Mouse (Mus musculus) lung, adult 2 months (tissue): ENCODE measurements around the gene Agfg2. TPM values are rescaled to one million over a fixed set of nuclear protein-coding genes. Genes with fewer than 3 reads are reported as not detected.
A peak's percentile ranks its signal among the peaks of the same experiment; 100 is the strongest.

Experiments used
- DNase-seq: peaks from one replicate; pipeline ENCODE4 v3.0.0; 2022
- H3K4me1 ChIP-seq: fragments of 200-500 bp; 2 replicates; pipeline ENCODE4 v1.6.1; 2011; ENCODE audit warnings: low read length; ENCODE audit not compliant: control insufficient read depth, insufficient read depth
- H3K4me3 ChIP-seq: fragments of 200-500 bp; replicated peaks from 2 replicates; pipeline ENCODE3; 2011; ENCODE audit warnings: low read depth, mild to moderate bottlenecking, control low read depth, low read length; ENCODE audit errors: extremely low read depth
- CTCF ChIP-seq: fragments of 200-500 bp; IDR thresholded peaks from 2 replicates; pipeline ENCODE4 v1.5.1; 2011; ENCODE audit warnings: mild to moderate bottlenecking, low read length, control low read depth; ENCODE audit not compliant: insufficient read depth
- POLR2A ChIP-seq: fragments of 200-500 bp; IDR thresholded peaks from 2 replicates; pipeline ENCODE4 v1.6.1; 2011; ENCODE audit warnings: low read depth, mild to moderate bottlenecking, control low read depth, low read length, borderline replicate concordance; ENCODE audit errors: extremely low read depth
- WGBS: fragments of 180-500 bp; shearing (Covaris S2); methylation state at CpG from one replicate; pipeline ENCODE4 v1.1.7; 2018; 5-methylcytosine and 5-hydroxymethylcytosine counted together
- polyA plus RNA-seq: library from polyadenylated mRNA; depleted of rRNA; stranded (reverse); fragments of >200 nt; gene quantifications from 2 replicates; pipeline ENCODE4 v1.2.3, GENCODE M21; 2012

Gene Agfg2
- polyA plus RNA-seq, 1 experiment: 24.3 TPM

GRCm38 (mm10) chr5:137706913-137707633 is 22.5 kb upstream of the Agfg2 start:
- Histone ChIP-seq H3K4me3 (no peak overlapping the region), H3K4me1 (no peaks in the 10 kb centered on the region)
- TF ChIP-seq POLR2A: no peak
- no peak for TF ChIP-seq CTCF
- peak; percentile 83 for DNase-seq
- WGBS: 28% methylated on average over 12 of the region's 12 CpGs

DNA sequence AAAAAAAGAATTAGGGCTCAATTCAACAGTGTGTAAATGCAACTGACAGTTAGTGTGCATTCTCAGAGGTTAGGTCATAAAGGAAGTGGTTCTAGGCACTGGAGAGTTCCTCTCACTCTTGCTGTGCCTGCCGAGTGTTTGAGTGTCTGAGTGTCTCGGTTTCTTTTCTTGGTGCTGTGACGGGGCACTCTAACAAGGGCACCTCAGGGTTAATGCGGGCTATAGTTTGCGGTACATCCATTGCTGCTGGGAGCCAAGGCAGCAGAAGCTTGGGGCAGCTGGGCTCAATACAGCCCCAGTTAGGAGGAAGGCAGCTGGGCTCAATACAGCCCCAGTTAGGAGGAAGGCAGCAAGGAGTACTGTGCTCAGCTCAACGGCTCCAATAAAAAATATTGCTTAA is 20.7 kb upstream of the Agfg2 start:
- TF ChIP-seq CTCF (no peak), POLR2A (no peak)
- no peak for DNase-seq
- Histone ChIP-seq H3K4me3 (peak overlapping the region; percentile 2), H3K4me1 (no peaks in the 10 kb centered on the region)
- whole genome bisulfite sequencing: 32% methylated on average over 6 of the region's 6 CpGs

GRCm38 (mm10) chr5:137699850-137700249 is 15.3 kb upstream of the Agfg2 start:
- TF ChIP-seq POLR2A: no peak
- TF ChIP-seq CTCF: no peak
- DNase-seq: no peak
- Histone ChIP-seq H3K4me3 (no peak overlapping the region), H3K4me1 (no peaks in the 10 kb centered on the region)
- WGBS: 54% methylated on average over 2 of the region's 2 CpGs

- Histone ChIP-seq H3K4me1 (no peaks in the 10 kb centered on the region), H3K4me3 (no peak overlapping the region)
- no peak for DNase-seq
- 66% methylated on average over 3 of the region's 3 CpGs for WGBS
- TF ChIP-seq POLR2A (no peak), CTCF (no peak)
These were observed 14.6 kb upstream of the Agfg2 start for GRCm38 (mm10) chr5:137699080-137699479.

DNA sequence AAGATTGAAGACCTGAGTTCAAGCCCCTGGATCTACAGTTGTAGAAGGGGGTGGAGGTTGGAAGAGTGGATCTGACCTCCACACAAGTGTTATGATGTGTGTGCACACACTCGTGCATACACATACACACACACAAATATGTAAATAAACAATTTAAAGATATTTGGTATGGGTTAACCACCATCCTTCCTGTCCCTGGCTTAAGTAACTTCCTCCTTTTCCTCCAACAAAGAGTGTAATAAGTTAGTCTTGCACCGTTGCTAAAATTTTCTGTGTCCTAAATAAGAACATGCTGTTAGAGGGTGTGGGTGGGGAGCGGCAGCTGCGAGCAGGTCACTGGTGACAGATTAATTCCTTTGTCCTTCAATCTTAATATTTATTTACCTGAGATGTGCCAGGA is 11.4 kb upstream of the Agfg2 start:
- TF ChIP-seq CTCF: no peak
- TF ChIP-seq POLR2A: no peak
- no peak for DNase-seq
- no peaks in the 10 kb centered on the region for H3K4me1 ChIP-seq
- H3K4me3 ChIP-seq: no peak overlapping the region
- WGBS: 29% methylated on average over 4 of the region's 4 CpGs

DNA sequence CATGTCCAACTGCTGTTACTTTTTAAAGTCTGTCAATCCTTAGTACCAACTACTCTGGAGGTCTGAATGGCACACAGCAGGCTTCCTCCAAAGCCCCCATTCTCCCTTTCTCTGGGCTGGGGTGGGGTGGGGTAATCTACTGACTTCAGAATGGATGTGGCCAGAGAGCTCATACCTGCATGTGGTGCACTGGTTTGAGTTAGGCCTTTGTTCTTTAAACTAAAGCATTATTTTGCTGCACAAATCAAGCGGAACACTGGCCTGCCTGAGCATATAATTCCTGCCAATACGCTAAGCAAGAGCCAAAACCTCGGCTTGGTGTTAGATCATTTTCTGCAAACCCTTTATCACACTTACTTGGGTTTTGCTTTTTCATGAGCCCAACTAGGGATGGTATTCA is 10.3 kb upstream of the Agfg2 start:
- H3K4me1 ChIP-seq: no peaks in the 10 kb centered on the region
- TF ChIP-seq CTCF (no peak), POLR2A (no peak)
- 78% methylated on average over 3 of the region's 3 CpGs for WGBS
- no peak overlapping the region for H3K4me3 ChIP-seq
- DNase-seq: no peak

- no peak for DNase-seq
- 47% methylated on average over 1 of the region's 1 CpGs for WGBS
- Histone ChIP-seq H3K4me3 (no peak overlapping the region), H3K4me1 (no peaks in the 10 kb centered on the region)
- TF ChIP-seq POLR2A: no peak
- TF ChIP-seq CTCF: no peak
These were observed 7.4 kb upstream of the Agfg2 start for GRCm38 (mm10) chr5:137691881-137692280.

DNA sequence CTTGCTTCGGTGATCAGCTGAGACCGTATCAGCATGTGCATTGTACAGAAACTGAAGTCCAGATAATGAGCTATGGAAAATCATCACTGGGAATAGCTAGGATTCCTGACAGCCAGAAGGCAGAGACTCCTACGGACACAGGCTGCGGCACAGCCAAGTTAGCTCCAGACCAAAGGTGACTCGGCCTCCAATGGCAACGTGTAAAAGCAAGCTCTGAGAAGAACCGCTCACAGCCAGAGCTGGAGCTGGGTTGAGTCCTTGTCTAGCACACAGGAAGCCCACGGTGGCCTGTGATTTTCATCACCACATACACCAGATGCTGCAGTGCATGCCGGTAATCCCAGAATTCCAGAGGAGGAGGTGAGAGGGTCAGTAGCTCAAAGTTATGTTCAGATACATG is 6.0 kb upstream of the Agfg2 start:
- 54% methylated on average over 9 of the region's 9 CpGs for WGBS
- TF ChIP-seq POLR2A (no peak), CTCF (no peak)
- Histone ChIP-seq H3K4me3 (no peak overlapping the region), H3K4me1 (no peaks in the 10 kb centered on the region)
- DNase-seq: no peak

DNA sequence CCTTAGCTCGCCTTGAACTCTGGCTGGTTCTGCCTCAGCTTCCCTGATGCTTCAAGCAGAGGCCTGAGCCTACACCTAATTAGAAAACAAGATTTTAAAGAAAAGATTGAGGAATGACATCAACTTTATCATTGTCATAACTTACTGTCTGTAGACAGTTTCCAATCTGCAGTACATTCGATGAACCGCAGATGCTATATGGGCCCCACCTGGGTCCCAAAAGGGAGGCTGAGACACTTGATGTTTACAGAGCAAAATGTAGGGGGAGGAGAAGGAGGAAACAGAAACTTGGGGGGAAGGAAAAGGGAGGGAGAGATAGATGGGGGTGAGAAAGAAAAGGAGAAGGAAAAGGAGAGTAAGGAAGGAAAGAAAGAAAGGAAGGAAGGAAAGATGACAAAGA is 5.4 kb upstream of the Agfg2 start:
- no peak for DNase-seq

DNA sequence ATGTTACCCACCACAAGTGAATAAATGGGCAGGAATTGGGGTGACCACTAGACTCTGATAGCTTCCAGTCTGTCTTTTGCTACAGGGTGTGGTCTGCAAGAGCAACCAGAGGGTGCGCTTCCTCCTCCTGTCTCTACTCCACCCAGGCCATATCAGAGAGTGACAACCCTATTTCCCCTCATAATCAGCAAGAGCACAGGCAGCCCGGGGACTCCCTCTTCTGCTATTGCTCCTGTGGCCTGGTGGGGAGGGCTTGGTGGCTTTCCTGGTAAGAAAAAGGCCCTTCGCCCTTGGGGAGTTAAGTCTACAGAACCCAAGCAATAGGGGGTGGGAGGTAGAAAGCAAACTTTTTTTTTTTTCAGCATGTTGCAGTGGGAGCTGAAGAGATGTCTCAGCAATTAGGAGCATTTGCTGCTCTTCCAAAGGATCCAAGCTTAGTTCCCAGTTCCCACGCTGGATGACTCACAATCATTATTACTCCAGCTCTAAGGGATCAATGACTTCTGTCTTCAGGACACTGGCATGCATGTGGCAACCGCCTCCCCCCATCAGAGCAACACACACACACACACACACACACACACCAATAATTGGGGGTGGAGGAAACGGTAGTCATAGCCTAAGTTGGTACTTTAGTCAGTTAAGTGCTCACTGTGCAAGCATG is 1.7 kb upstream of the Agfg2 start:
- Histone ChIP-seq H3K4me1 (peaks cover 3% of the 10 kb centered on the region; the same call in 1 of the 2 replicates), H3K4me3 (no peak overlapping the region)
- 68% methylated on average over 6 of the region's 6 CpGs for WGBS
- TF ChIP-seq POLR2A: no peak
- no peak for DNase-seq

More for the DNA sequence above, 5.4 kb upstream of the Agfg2 start:
- H3K4me1 ChIP-seq: no peaks in the 10 kb centered on the region
- no peak overlapping the region for H3K4me3 ChIP-seq
- TF ChIP-seq POLR2A (no peak), CTCF (no peak)
- 79% methylated on average over 3 of the region's 3 CpGs for WGBS
